Comparison of ENCODE assay signal across 19 mouse cellular contexts in the genomic region with DNA sequence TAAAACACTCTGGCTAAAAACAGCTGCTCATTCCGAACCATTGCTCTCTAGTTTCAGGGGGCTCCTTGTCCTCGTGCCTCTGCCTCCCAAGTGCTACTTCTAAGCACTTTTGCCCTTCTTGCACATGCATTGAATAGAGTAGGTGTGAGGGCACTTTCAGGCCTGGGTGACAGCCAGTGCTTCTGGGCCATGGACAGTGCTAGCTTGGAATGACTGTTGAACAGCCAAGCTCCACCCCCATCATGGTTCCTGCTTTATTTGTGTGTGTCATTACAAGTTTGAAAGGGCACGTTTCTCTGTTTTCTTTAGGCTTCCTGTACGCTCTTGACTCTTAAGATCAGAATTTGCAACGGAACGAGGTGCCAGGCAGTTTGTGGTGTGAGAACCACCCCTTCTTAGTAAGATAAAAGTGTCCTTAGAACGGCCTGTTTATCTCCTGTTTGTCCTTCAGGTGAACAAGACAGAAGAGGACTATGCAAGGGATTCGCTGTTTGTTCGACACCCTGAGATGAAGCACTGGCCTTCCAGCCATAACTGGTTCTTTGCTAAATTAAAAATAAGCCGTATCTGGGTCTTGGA. TPM values are rescaled to one million over a fixed set of nuclear protein-coding genes. Genes with fewer than 3 reads are reported as not detected.
A peak's percentile ranks its signal among the peaks of the same experiment; 100 is the strongest.
DNase-seq lines count a peak whose midpoint lies in the region; ATAC-seq and TF ChIP-seq lines count a peak whose summit lies in the region.
"Had no signal": no experiment of that assay in that cellular context is flagged by ENCODE, and none has a peak within 500 bp of the region (broad histone marks: within the 10 kb centered on the region; RNA-seq: fewer than 3 reads in every experiment).

No protein-coding gene starts in this region.

- peak overlapping the region; percentile 47; the same call in 1 of the 2 replicates for H3K4me2 ChIP-seq in heart, embryonic 11.5 days
- peak overlapping the region; percentile 87 for H3K4me2 ChIP-seq in liver, embryonic 15.5 days
- no peak overlapping the region for H3K4me2 ChIP-seq in stomach, postnatal 0 days (replicated peaks; ENCODE audit: low read depth)
- H3K4me2 ChIP-seq: forebrain, embryonic 15.5 days; heart, embryonic 15.5 days; hindbrain, embryonic 15.5 days; midbrain, embryonic 12.5 days had no signal

- no peak for ATAC-seq in heart, embryonic 11.5 days (replicated peaks; ENCODE audit: insufficient number of reproducible peaks, low FRiP score, low TSS enrichment)
- ATAC-seq in liver, embryonic 15.5 days (ENCODE audit: insufficient read depth) = no peak
- ATAC-seq in stomach, postnatal 0 days (ENCODE audit: low FRiP score, low TSS enrichment) = no peak
- ATAC-seq: forebrain, embryonic 15.5 days had no signal

- TF ChIP-seq CTCF in ES-Bruce4 (IDR thresholded peaks at IDR 0.05; ENCODE audit: low read depth, low read length) = no peak
- no peak for TF ChIP-seq CTCF in bone marrow, adult 2 months (IDR thresholded peaks at IDR 0.05; ENCODE audit: control insufficient read depth, insufficient read depth, low read length)
- TF ChIP-seq CTCF in stomach, postnatal 0 days (IDR thresholded peaks at IDR 0.05; ENCODE audit: low read depth) = no peak

- peak overlapping the region; percentile 29; the same call in 1 of the 2 replicates for H3K27ac ChIP-seq in heart, embryonic 11.5 days (ENCODE audit: low read depth, low read length)
- H3K27ac ChIP-seq in ES-Bruce4 (ENCODE audit: insufficient read depth, low read length) = 0 out of 2 replicates have a peak overlapping the region, but pooled peaks have one; percentile 18
- peak overlapping the region; percentile 81 for H3K27ac ChIP-seq in bone marrow, adult 2 months (ENCODE audit: control insufficient read depth, insufficient read depth, low read depth, low read length, poor library complexity)
- H3K27ac ChIP-seq in liver, embryonic 15.5 days (replicated peaks) = peak overlapping the region; percentile 98
- H3K27ac ChIP-seq in stomach, postnatal 0 days (replicated peaks) = no peak overlapping the region
- H3K27ac ChIP-seq: forebrain, embryonic 15.5 days; heart, embryonic 15.5 days; hindbrain, embryonic 15.5 days; midbrain, embryonic 12.5 days had no signal

- H3K9ac ChIP-seq in heart, embryonic 11.5 days (ENCODE audit: low read depth, low read length) = no peak overlapping the region
- H3K9ac ChIP-seq in ES-Bruce4 (ENCODE audit: low read depth, poor library complexity, severe bottlenecking) = no peak overlapping the region
- H3K9ac ChIP-seq in liver, embryonic 15.5 days = peak overlapping the region; percentile 45; the same call in 1 of the 2 replicates
- H3K9ac ChIP-seq in stomach, postnatal 0 days (ENCODE audit: low read length) = no peak overlapping the region
- H3K9ac ChIP-seq: forebrain, embryonic 15.5 days; heart, embryonic 15.5 days; hindbrain, embryonic 15.5 days; midbrain, embryonic 12.5 days had no signal

- H3K4me1 ChIP-seq in heart, embryonic 11.5 days (ENCODE audit: control insufficient read depth, insufficient read depth, low read length) = peaks cover 21% of the 10 kb centered on the region
- peaks cover 6% of the 10 kb centered on the region for H3K4me1 ChIP-seq in ES-Bruce4 (ENCODE audit: control insufficient read depth, insufficient read depth, low read length)
- peaks cover 7% of the 10 kb centered on the region for H3K4me1 ChIP-seq in bone marrow, adult 2 months (ENCODE audit: control insufficient read depth, insufficient read depth, low read length)
- peaks cover 77% of the 10 kb centered on the region for H3K4me1 ChIP-seq in liver, embryonic 15.5 days (replicated peaks)
- no peaks in the 10 kb centered on the region for H3K4me1 ChIP-seq in stomach, postnatal 0 days (replicated peaks; ENCODE audit: control insufficient read depth, insufficient read depth)
- H3K4me1 ChIP-seq: midbrain, embryonic 12.5 days had no signal

- no peaks in the 10 kb centered on the region for H3K27me3 ChIP-seq in heart, embryonic 11.5 days (ENCODE audit: control insufficient read depth, insufficient read depth, low read length)
- H3K27me3 ChIP-seq in ES-Bruce4 (ENCODE audit: control insufficient read depth, insufficient read depth, low read length, poor library complexity, severe bottlenecking) = no peaks in the 10 kb centered on the region
- no peaks in the 10 kb centered on the region for H3K27me3 ChIP-seq in liver, embryonic 15.5 days
- no peaks in the 10 kb centered on the region for H3K27me3 ChIP-seq in stomach, postnatal 0 days (ENCODE audit: control insufficient read depth, insufficient read depth, low read length)
- H3K27me3 ChIP-seq: forebrain, embryonic 15.5 days; heart, embryonic 15.5 days had no signal

- no peaks in the 10 kb centered on the region for H3K9me3 ChIP-seq in heart, embryonic 11.5 days (replicated peaks; ENCODE audit: control insufficient read depth, low read length)
- no peaks in the 10 kb centered on the region for H3K9me3 ChIP-seq in ES-Bruce4 (replicated peaks; ENCODE audit: control insufficient read depth, insufficient read depth, low read length, poor library complexity, severe bottlenecking)
- no peaks in the 10 kb centered on the region for H3K9me3 ChIP-seq in liver, embryonic 15.5 days (replicated peaks)
- no peaks in the 10 kb centered on the region for H3K9me3 ChIP-seq in stomach, postnatal 0 days (ENCODE audit: control insufficient read depth, low read length)
- H3K9me3 ChIP-seq: forebrain, embryonic 15.5 days; heart, embryonic 15.5 days; hindbrain, embryonic 15.5 days; midbrain, embryonic 12.5 days had no signal

- no peak for DNase-seq in heart, postnatal 14 days
- no peak for DNase-seq in stomach, postnatal 0 days (ENCODE audit: low spot score)
- DNase-seq in urinary bladder, postnatal 4 days (ENCODE audit: low spot score in 2 of 2) = no peak
- DNase-seq: adrenal gland, postnatal 10 days; cerebellum, postnatal 10 days; embryo, embryonic 11 days; kidney, adult 11 months; kidney, postnatal 14 days; spleen, adult 18-20 months; thymus, postnatal 36 days had no signal

- H3K36me3 ChIP-seq in heart, embryonic 11.5 days (ENCODE audit: control insufficient read depth, insufficient read depth, low read length) = peaks cover 4% of the 10 kb centered on the region
- no peaks in the 10 kb centered on the region for H3K36me3 ChIP-seq in ES-Bruce4 (ENCODE audit: control insufficient read depth, insufficient read depth, low read length, poor library complexity, severe bottlenecking)
- peaks cover 64% of the 10 kb centered on the region for H3K36me3 ChIP-seq in liver, embryonic 15.5 days (replicated peaks)
- peaks cover 2% of the 10 kb centered on the region; the same call in 1 of the 2 replicates for H3K36me3 ChIP-seq in stomach, postnatal 0 days (ENCODE audit: control insufficient read depth, insufficient read depth, low read length)
- H3K36me3 ChIP-seq: forebrain, embryonic 15.5 days; hindbrain, embryonic 15.5 days; midbrain, embryonic 12.5 days had no signal

- 61% methylated on average over 10 of the region's 10 CpGs for WGBS in heart, embryonic 11.5 days (ENCODE audit: insufficient replicate concordance)
- 65% methylated on average over 10 of the region's 10 CpGs for WGBS in bone marrow, adult 2 months
- 37% methylated on average over 10 of the region's 10 CpGs for WGBS in liver, embryonic 15.5 days (ENCODE audit: insufficient replicate concordance)
- WGBS in stomach, postnatal 0 days = 78% methylated on average over 10 of the region's 10 CpGs

- no peak overlapping the region for H3K4me3 ChIP-seq in heart, embryonic 11.5 days (ENCODE audit: low read depth, low read length)
- no peak overlapping the region for H3K4me3 ChIP-seq in ES-Bruce4 (ENCODE audit: low read depth, low read length)
- peak overlapping the region; percentile 26 for H3K4me3 ChIP-seq in bone marrow, adult 2 months (replicated peaks; ENCODE audit: control insufficient read depth, low read depth, low read length)
- H3K4me3 ChIP-seq in liver, embryonic 15.5 days (replicated peaks) = peak overlapping the region; percentile 88
- H3K4me3 ChIP-seq in stomach, postnatal 0 days (ENCODE audit: low read depth, low read length) = no peak overlapping the region
- H3K4me3 ChIP-seq: forebrain, embryonic 15.5 days; heart, embryonic 15.5 days; hindbrain, embryonic 15.5 days; midbrain, embryonic 12.5 days had no signal

- no peak for TF ChIP-seq POLR2A in ES-Bruce4 (IDR thresholded peaks at IDR 0.05; ENCODE audit: insufficient read depth, low read length)
- no peak for TF ChIP-seq POLR2A in bone marrow, adult 2 months (IDR thresholded peaks at IDR 0.05; ENCODE audit: borderline replicate concordance, control insufficient read depth, low read depth, low read length)

- no peak for TF ChIP-seq EP300 in ES-Bruce4 (IDR thresholded peaks at IDR 0.05; ENCODE audit: insufficient read depth, low read depth, low read length)
- no peak for TF ChIP-seq EP300 in stomach, postnatal 0 days (optimal IDR thresholded peaks at IDR 0.05)

- intact Hi-C loops in heart, postnatal 14 days (cut with DNase I) = loop anchor here (10.0 kb wide), 2 partner anchors 545 to 595 kb away; no protein-coding TSS in a partner anchor

RNA-seq across cellular contexts. Expression of a gene that starts 6.7 kb away (rescaled TPM):
- 108 and 109 TPM in 2 replicates for polyA plus RNA-seq in heart, embryonic 11.5 days (2014; fragmentation: Nextera tagmentation; extraction: Ambion mirVana)
- 10 to 100 TPM; 43.5 to 52.3 TPM for total RNA-seq in heart, postnatal 14 days (2021)
- polyA plus RNA-seq in ES-Bruce4 (2011; ENCODE audit: insufficient read depth, insufficient read length, low read depth, missing spikeins) = 18.4 and 27.0 TPM in 2 replicates
- polyA plus RNA-seq in bone marrow, adult 2 months (2011; ENCODE audit: insufficient read depth, insufficient read length, low replicate concordance, missing spikeins) = 288 and 312 TPM in 2 replicates
- 334 TPM in 2 replicates for polyA plus RNA-seq in liver, embryonic 15.5 days (2015; fragmentation: Nextera tagmentation; extraction: Ambion mirVana)
- polyA plus RNA-seq in stomach, postnatal 0 days (2015; fragmentation: Nextera tagmentation; extraction: Ambion mirVana) = 139 and 140 TPM in 2 replicates

RNA-seq across cellular contexts. Expression of a gene that starts 18.2 kb away (rescaled TPM):
- polyA plus RNA-seq in heart, embryonic 11.5 days (2014; fragmentation: Nextera tagmentation; extraction: Ambion mirVana) = 0.64 and 0.90 TPM in 2 replicates
- 1 to 10 TPM; 1.4 to 7.9 TPM for total RNA-seq in heart, postnatal 14 days (2021)
- polyA plus RNA-seq in ES-Bruce4 (2011; ENCODE audit: insufficient read depth, insufficient read length, low read depth, missing spikeins) = not detected in 2 replicates
- polyA plus RNA-seq in bone marrow, adult 2 months (2011; ENCODE audit: insufficient read depth, insufficient read length, low replicate concordance, missing spikeins) = 3.3 and 4.9 TPM in 2 replicates
- 0.20 TPM in 1 of 2 replicates, not detected in the other for polyA plus RNA-seq in liver, embryonic 15.5 days (2015; fragmentation: Nextera tagmentation; extraction: Ambion mirVana)
- 0.24 and 0.52 TPM in 2 replicates for polyA plus RNA-seq in stomach, postnatal 0 days (2015; fragmentation: Nextera tagmentation; extraction: Ambion mirVana)
- total RNA-seq: left cerebral cortex, postnatal 10 days had no signal

Comparison
In these comparisons a context has a peak if more than half of its experiments do, and no peak if none do; other contexts are left out.
1. H3K4me3 ChIP-seq: peak in bone marrow, adult 2 months (single experiment) and liver, embryonic 15.5 days (single experiment); none in heart, embryonic 11.5 days (single experiment), ES-Bruce4 (single experiment) and stomach, postnatal 0 days (single experiment).